Mouse (Mus musculus): ENCODE measurements at regions not wholly inside any gene's neighbourhood (a gene's known extent, or its start where the extent isn't known, plus 50 kb on each side); places are given as distances from the start of the nearest gene placed in this dataset.

GRCm38 (mm10) chr6:73334995-73335394 is 86.8 kb downstream of the Suclg1 start:
- TF ChIP-seq POLR2A (IDR thresholded peaks at IDR 0.05; ENCODE audit: borderline replicate concordance, low read depth, low read length) (no peak), CTCF (IDR thresholded peaks at IDR 0.05; ENCODE audit: low read depth, low read length) (no peak)

All from bone marrow macrophage, adult 2 months (primary cell).